In genomic region chr15:83435324-83436090, GRCm38 (mm10) we compare ENCODE assay signal across 13 mouse cellular contexts. TPM values are rescaled to one million over a fixed set of nuclear protein-coding genes. Genes with fewer than 3 reads are reported as not detected.
DNase-seq lines count a peak whose midpoint lies in the region; ATAC-seq and TF ChIP-seq lines count a peak whose summit lies in the region.
"Had no signal": no experiment of that assay in that cellular context is flagged by ENCODE, and none has a peak within 500 bp of the region (broad histone marks: within the 10 kb centered on the region; RNA-seq: fewer than 3 reads in every experiment).

No protein-coding gene starts in this region.

- H3K36me3 ChIP-seq in CH12.LX (replicated peaks in 1 of 2; ENCODE audit: control insufficient read depth in 1 of 2, insufficient read depth in 1 of 2, low read length in 1 of 2), result peaks cover 0 to 2% of the 10 kb centered on the region in 2 experiments
- H3K36me3 ChIP-seq: forebrain, embryonic 10.5 days; heart, embryonic 13.5 days; midbrain, embryonic 12.5 days had no signal

- TF ChIP-seq CTCF in CH12.LX (conservative IDR thresholded peaks at IDR 0.05 in 1 of 2, IDR thresholded peaks at IDR 0.05 in 1 of 2; ENCODE audit: low read depth in 2 of 2, low read length in 2 of 2), result no peak

- peak; percentile 83 for ATAC-seq in frontal cortex, adult (ENCODE audit: low TSS enrichment)

- H3K9me3 ChIP-seq in CH12.LX (replicated peaks; ENCODE audit: low read length), result no peaks in the 10 kb centered on the region
- H3K9me3 ChIP-seq: forebrain, embryonic 10.5 days; heart, embryonic 13.5 days; liver, embryonic 15.5 days; midbrain, embryonic 12.5 days had no signal

- intact Hi-C loops in left cerebral cortex, postnatal 14 days (cut with DNase I), result no loop called here

- H3K9ac ChIP-seq in CH12.LX (ENCODE audit: insufficient read depth, low read depth), result peak overlapping the region; percentile 43; the same call in 1 of the 2 replicates
- H3K9ac ChIP-seq: heart, embryonic 13.5 days; liver, embryonic 15.5 days; midbrain, embryonic 12.5 days had no signal

- H3K79me2 ChIP-seq in CH12.LX (replicated peaks; ENCODE audit: control insufficient read depth, extremely low read depth, insufficient read depth, poor library complexity, severe bottlenecking), result peaks cover 22% of the 10 kb centered on the region

- DNase-seq in frontal cortex, postnatal 10 days (ENCODE audit: low spot score in 2 of 2), result no peak
- peak; percentile 61 for DNase-seq in layer of hippocampus, adult 9-11 months
- no peak for DNase-seq in layer of hippocampus, adult 8-10 months (ENCODE audit: low spot score in 2 of 2)
- DNase-seq in CH12.LX (ENCODE audit: extremely low read depth), result peak; percentile 54
- peak; percentile 39 to 83 for DNase-seq in left cerebral cortex, postnatal 14 days (ENCODE audit: low spot score in 2 of 2)
- DNase-seq in thymus, postnatal 4 days, result no peak
- no peak for DNase-seq in thymus, postnatal 36 days
- DNase-seq: embryo, embryonic 11 days had no signal

- TF ChIP-seq RAD21 in CH12.LX (IDR thresholded peaks at IDR 0.05; ENCODE audit: low read depth, low read length), result no peak

- peaks cover 22 to 64% of the 10 kb centered on the region in 2 experiments for H3K4me1 ChIP-seq in CH12.LX (ENCODE audit: control insufficient read depth in 1 of 2, insufficient read depth in 2 of 2)

- peak overlapping the region; percentile 91 for H3K4me2 ChIP-seq in CH12.LX (ENCODE audit: insufficient read depth, low read depth, poor library complexity, severe bottlenecking)
- H3K4me2 ChIP-seq: heart, embryonic 13.5 days; liver, embryonic 15.5 days; midbrain, embryonic 12.5 days had no signal

- peak; percentile 65 for TF ChIP-seq EP300 in CH12.LX (IDR thresholded peaks at IDR 0.05; ENCODE audit: low read length)

- dilution Hi-C loops in CH12.LX (cut with MboI; ENCODE audit: extremely low pct_ligation_motif_present, extremely low pct_unique_long_range_greater_than_20kb, low sequenced_read_pairs), result no loop called here

- H3K27me3 ChIP-seq in CH12.LX (replicated peaks), result no peaks in the 10 kb centered on the region
- H3K27me3 ChIP-seq: heart, embryonic 13.5 days; liver, embryonic 15.5 days; midbrain, embryonic 12.5 days had no signal

- H3K4me3 ChIP-seq in CH12.LX (replicated peaks in 1 of 3; ENCODE audit: low read depth in 2 of 3, low read length in 2 of 3, poor library complexity in 1 of 3), result no peak overlapping the region
- H3K4me3 ChIP-seq: forebrain, embryonic 10.5 days; heart, embryonic 13.5 days; liver, embryonic 15.5 days; midbrain, embryonic 12.5 days had no signal

- in situ Hi-C loops in CH12.LX (cut with MboI; ENCODE audit: low pct_ligation_motif_present, low pct_unique_long_range_greater_than_20kb, low sequenced_read_pairs), result no loop called here

- H3K27ac ChIP-seq in CH12.LX (ENCODE audit: insufficient read depth, low read depth), result peak overlapping the region; percentile 90; the same call in 1 of the 2 replicates
- H3K27ac ChIP-seq: forebrain, embryonic 10.5 days; heart, embryonic 13.5 days; midbrain, embryonic 12.5 days had no signal

- TF ChIP-seq POLR2A in CH12.LX (IDR thresholded peaks at IDR 0.05; ENCODE audit: low read depth, low read length), result no peak

TF ChIP-seq in CH12.LX, 34 proteins besides CTCF, POLR2A, EP300 and RAD21:
- peak; percentile 77; the same call in 1 of the 2 replicates for TF ChIP-seq MEF2A (IDR thresholded peaks at IDR 0.05; ENCODE audit: borderline replicate concordance, low read depth, low read length)
- TF ChIP-seq ELF1 (IDR thresholded peaks at IDR 0.05; ENCODE audit: low read depth, low read length), result 0 out of 2 replicates have a peak, but pooled peaks have one; percentile 27
- TF ChIP-seq BHLHE40 (IDR thresholded peaks at IDR 0.05; ENCODE audit: low read depth, low read length), result peak; percentile 70
- TF ChIP-seq TCF12 (IDR thresholded peaks at IDR 0.05; ENCODE audit: low read depth, low read length), result no peak
- TF ChIP-seq IRF4 (IDR thresholded peaks at IDR 0.05; ENCODE audit: low read depth, low read length), result peak; percentile 38; the same call in 1 of the 2 replicates
- TF ChIP-seq ETS1 (conservative IDR thresholded peaks at IDR 0.05; ENCODE audit: low read depth, low read length), result peak; percentile 42
- peak; percentile 88 for TF ChIP-seq ZNF384 (IDR thresholded peaks at IDR 0.05; ENCODE audit: low read depth, low read length)
- TF ChIP-seq SMC3 (IDR thresholded peaks at IDR 0.05; ENCODE audit: low read depth, low read length), result no peak

RNA-seq across cellular contexts. Expression of gene Pacsin2, which starts 28.9 kb away (rescaled TPM):
- total RNA-seq in layer of hippocampus, adult 8-10 months (2022), result 100 to 1,000 TPM in 3 of 4 experiments, 10 to 100 TPM in 1; 95.2 to 112 (median 106) TPM
- total RNA-seq in CH12.LX (2012; rRNA removed), result 47.9 and 48.4 TPM in 2 replicates
- 53.6 and 53.7 TPM in 2 replicates for total RNA-seq in CH12.LX (2014; rRNA removed)
- polyA plus RNA-seq in CH12.LX (2012; ENCODE audit: insufficient read length, low read depth), result 85.5 and 99.3 TPM in 2 replicates
- total RNA-seq in left cerebral cortex, postnatal 14 days (2021), result 10 to 100 TPM; 75.8 to 77.4 TPM

Comparison
In these comparisons a context has a peak if more than half of its experiments do, and no peak if none do; other contexts are left out.
1. DNase-seq: peak in layer of hippocampus, adult 9-11 months (single experiment), CH12.LX (single experiment) and left cerebral cortex, postnatal 14 days (2 of 2); none in frontal cortex, postnatal 10 days (0 of 2), layer of hippocampus, adult 8-10 months (0 of 2), thymus, postnatal 4 days (single experiment) and thymus, postnatal 36 days (0 of 2).